Mouse (Mus musculus) embryonic fibroblast, embryonic 13.5 days (primary cell): ENCODE results near the gene Tspan1.

Experiments
- CTCF ChIP-seq: IDR thresholded peaks from 2 replicates; pipeline ENCODE4 v1.5.1; 2011; ENCODE audit warnings: mild to moderate bottlenecking, control low read depth, low read length, moderate library complexity, borderline replicate concordance; ENCODE audit not compliant: insufficient read depth
- POLR2A ChIP-seq: IDR thresholded peaks from 2 replicates; pipeline ENCODE4 v1.6.1; 2011; ENCODE audit warnings: low read depth, mild to moderate bottlenecking, control low read depth, low read length, moderate library complexity

DNA sequence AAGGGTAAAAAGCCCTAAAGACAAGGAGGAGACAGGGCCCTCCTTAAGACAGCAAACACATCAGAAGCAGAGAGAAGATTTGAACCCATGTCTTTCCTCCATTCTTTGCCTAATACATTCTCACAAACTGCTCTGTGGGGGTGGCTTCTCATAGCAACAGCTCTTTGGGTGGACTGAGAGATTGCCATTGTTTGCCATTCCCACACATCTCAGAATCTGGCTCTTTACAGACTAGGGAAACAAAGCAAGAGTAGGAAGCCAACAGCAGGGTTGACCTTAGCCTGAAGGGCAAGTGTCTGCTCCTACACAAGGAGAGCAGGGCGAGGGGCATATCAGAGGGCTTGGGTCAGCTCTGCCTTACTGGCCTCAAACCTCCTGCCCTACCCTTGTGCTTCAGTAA, 25.7 kb downstream of the Tspan1 start:
- TF ChIP-seq POLR2A (no peak), CTCF (no peak)
